Mouse (Mus musculus) midbrain, embryonic 11.5 days (tissue): Measurements from ENCODE around the gene Fbxo30. TPM values are rescaled to one million over a fixed set of nuclear protein-coding genes. Genes with fewer than 3 reads are reported as not detected.

Experiments
- ATAC-seq: fragments of 200-750 bp; cut with Nextera tagmentation; 2 replicates; pipeline ENCODE4 v1.8.0; 2017; ENCODE audit warnings: moderate TSS enrichment, moderate library complexity; ENCODE audit not compliant: low FRiP score
- DNase-seq: peaks from one replicate; pipeline ENCODE4 v3.0.0; 2015; ENCODE audit warnings: low spot score; ENCODE audit errors: missing footprints
- H3K27ac ChIP-seq: fragments of 300-500 bp; sonication (generic); 2 replicates; pipeline ENCODE4 v1.5.1; 2014; ENCODE audit warnings: low read depth, low read length
- H3K27me3 ChIP-seq: fragments of 300-500 bp; sonication (generic); 2 replicates; pipeline ENCODE4 v1.6.1; 2014; ENCODE audit warnings: mild to moderate bottlenecking, low read length, moderate library complexity, mixed read lengths; ENCODE audit not compliant: control insufficient read depth, insufficient read depth
- H3K36me3 ChIP-seq: fragments of 300-500 bp; sonication (generic); 2 replicates; pipeline ENCODE4 v1.6.1; 2014; ENCODE audit warnings: mild to moderate bottlenecking, low read length, moderate library complexity, mixed read lengths; ENCODE audit not compliant: control insufficient read depth, insufficient read depth
- H3K4me1 ChIP-seq: fragments of 300-500 bp; sonication (generic); 2 replicates; pipeline ENCODE4 v1.6.1; 2014; ENCODE audit warnings: low read length; ENCODE audit not compliant: control insufficient read depth, insufficient read depth
- H3K4me2 ChIP-seq: fragments of 300-500 bp; sonication (generic); 2 replicates; pipeline ENCODE4 v1.6.1; 2014; ENCODE audit warnings: mild to moderate bottlenecking, moderate library complexity
- H3K4me3 ChIP-seq: fragments of 300-500 bp; sonication (generic); 2 replicates; pipeline ENCODE4 v1.5.1; 2014; ENCODE audit warnings: low read depth, low read length
- H3K9ac ChIP-seq: fragments of 300-500 bp; sonication (generic); 2 replicates; pipeline ENCODE4 v1.6.1; 2014; ENCODE audit warnings: low read length
- H3K9me3 ChIP-seq: fragments of 300-500 bp; sonication (generic); 2 replicates; pipeline ENCODE4 v1.6.1; 2016; ENCODE audit warnings: low read length; ENCODE audit not compliant: control insufficient read depth
- WGBS: fragments of 180-500 bp; shearing (Covaris S2); extraction: QIAGEN DNeasy Blood & Tissue Kit; methylation state at CpG from one replicate; pipeline ENCODE4 v1.1.7; 2014; 5-methylcytosine and 5-hydroxymethylcytosine counted together
- polyA plus RNA-seq: library from polyadenylated mRNA; unstranded; fragments of >200 nt; fragmentation: Nextera tagmentation; extraction: Ambion mirVana; gene quantifications from 2 replicates; pipeline ENCODE4 v1.2.1, GENCODE M21; 2014

Gene Fbxo30
- polyA plus RNA-seq, 1 experiment from 2014 or later: 40.9 TPM

DNA sequence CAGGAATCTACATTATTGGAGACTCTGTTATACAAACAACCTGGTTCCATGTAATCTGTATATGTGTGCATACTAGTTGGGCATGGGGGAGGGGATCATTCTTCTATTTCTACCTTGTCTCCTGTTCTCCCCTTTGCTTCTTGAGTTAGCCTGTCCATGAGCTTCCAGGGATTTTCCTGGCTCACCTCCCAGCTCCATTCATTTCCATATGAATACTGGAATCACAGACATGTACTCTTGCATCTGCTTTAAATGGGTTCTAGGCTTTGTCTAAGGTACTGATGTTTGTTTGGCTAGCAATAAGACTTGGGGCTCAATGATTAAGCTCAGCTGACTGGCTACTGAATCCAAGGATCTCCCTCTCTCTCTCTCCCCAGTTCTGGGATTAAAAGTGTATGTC, 12.0 kb upstream of the Fbxo30 start:
- Histone ChIP-seq H3K4me1 (no peaks in the 10 kb centered on the region), H3K36me3 (no peaks in the 10 kb centered on the region), H3K4me3 (no peak overlapping the region), H3K4me2 (no peak overlapping the region), H3K27ac (no peak overlapping the region), H3K9ac (no peak overlapping the region), H3K9me3 (no peaks in the 10 kb centered on the region), H3K27me3 (no peaks in the 10 kb centered on the region)
- DNase-seq (no peak), ATAC-seq (no peak)

- H3K4me3 ChIP-seq: no peak overlapping the region
- WGBS: 47% methylated on average over 1 of the region's 1 CpGs
Measured at GRCm38 (mm10) chr10:11274431-11274830, 6.7 kb upstream of the Fbxo30 start.

DNA sequence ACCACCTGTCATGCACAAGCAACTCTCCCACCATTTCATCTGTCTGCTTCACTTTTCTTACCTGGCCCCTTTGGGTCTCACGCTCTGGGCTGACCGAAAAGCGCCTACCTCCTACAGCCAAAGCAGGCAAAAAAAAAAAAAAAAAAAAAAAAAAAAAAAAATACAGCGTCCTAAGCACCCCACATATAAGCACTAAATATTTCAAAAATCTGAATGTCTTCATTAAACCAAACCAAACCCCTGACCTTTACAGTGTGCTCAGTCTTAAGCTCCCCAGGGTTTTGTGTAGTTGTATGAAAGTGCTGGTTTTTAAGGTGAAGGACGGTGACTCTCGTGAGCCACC, 924 bp upstream of the Fbxo30 start:
- DNase-seq: no peak
- ATAC-seq: no peak
- peak overlapping the region; percentile 74 for H3K4me3 ChIP-seq
- peak overlapping the region; percentile 95 for H3K27ac ChIP-seq
- peak overlapping the region; percentile 72 for H3K4me2 ChIP-seq
- H3K36me3 ChIP-seq: no peaks in the 10 kb centered on the region
- 9% methylated on average over 6 of the region's 6 CpGs for WGBS
- no peaks in the 10 kb centered on the region for H3K9me3 ChIP-seq
- H3K27me3 ChIP-seq: no peaks in the 10 kb centered on the region
- peak overlapping the region; percentile 88 for H3K9ac ChIP-seq
- H3K4me1 ChIP-seq: 0 out of 2 replicates have a peak, but pooled peaks cover 2% of the 10 kb centered on the region

More at GRCm38 (mm10) chr10:11274431-11274830, 6.7 kb upstream of the Fbxo30 start:
- Histone ChIP-seq H3K9me3 (no peaks in the 10 kb centered on the region), H3K9ac (no peak overlapping the region), H3K27ac (no peak overlapping the region), H3K4me1 (no peaks in the 10 kb centered on the region), H3K4me2 (no peak overlapping the region), H3K27me3 (no peaks in the 10 kb centered on the region), H3K36me3 (no peaks in the 10 kb centered on the region)
- ATAC-seq (no peak), DNase-seq (no peak)

- Histone ChIP-seq H3K4me2 (peak overlapping the region; percentile 72), H3K36me3 (no peaks in the 10 kb centered on the region), H3K27me3 (no peaks in the 10 kb centered on the region), H3K27ac (peak overlapping the region; percentile 95), H3K9ac (peak overlapping the region; percentile 88), H3K4me1 (0 out of 2 replicates have a peak, but pooled peaks cover 2% of the 10 kb centered on the region), H3K9me3 (no peaks in the 10 kb centered on the region), H3K4me3 (peak overlapping the region; percentile 74)
- DNase-seq: peak; percentile 98
- under 1% methylated on average over 46 of the region's 68 CpGs for whole genome bisulfite sequencing
- peak; percentile 75 for ATAC-seq
Measured at GRCm38 (mm10) chr10:11281498-11282305, 572 bp downstream of the Fbxo30 start.

GRCm38 (mm10) chr10:11282306-11282631, 1.1 kb downstream of the Fbxo30 start:
- ATAC-seq: no peak
- peak overlapping the region; percentile 74 for H3K4me3 ChIP-seq
- peak overlapping the region; percentile 72 for H3K4me2 ChIP-seq
- peak overlapping the region; percentile 88 for H3K9ac ChIP-seq
- H3K9me3 ChIP-seq: no peaks in the 10 kb centered on the region
- H3K27me3 ChIP-seq: no peaks in the 10 kb centered on the region
- H3K36me3 ChIP-seq: no peaks in the 10 kb centered on the region
- 1% methylated on average over 4 of the region's 4 CpGs for WGBS
- peak; percentile 89 for DNase-seq
- 0 out of 2 replicates have a peak, but pooled peaks cover 2% of the 10 kb centered on the region for H3K4me1 ChIP-seq
- peak overlapping the region; percentile 95 for H3K27ac ChIP-seq

DNA sequence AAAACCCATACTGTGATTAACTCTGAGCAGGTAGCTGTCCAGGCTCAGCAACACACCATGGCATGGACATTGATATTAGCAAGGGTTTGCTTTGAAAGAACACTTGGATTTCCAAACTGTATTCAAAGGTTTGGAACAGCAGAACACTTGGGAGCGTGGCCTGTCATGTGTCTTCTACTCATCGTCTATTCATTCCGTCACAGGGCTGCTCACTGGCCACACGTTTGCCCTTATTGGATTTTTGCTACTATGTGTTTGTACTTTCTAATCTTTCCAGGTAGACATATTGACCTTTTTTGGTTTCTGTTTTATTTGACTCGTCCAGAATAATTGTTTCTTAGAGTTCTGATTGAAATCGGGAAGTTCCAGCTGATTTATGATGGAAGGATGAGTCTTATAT, 17.3 kb downstream of the Fbxo30 start:
- Histone ChIP-seq H3K4me2 (no peak overlapping the region), H3K4me1 (no peaks in the 10 kb centered on the region), H3K27ac (no peak overlapping the region), H3K4me3 (no peak overlapping the region), H3K9ac (no peak overlapping the region), H3K9me3 (no peaks in the 10 kb centered on the region), H3K27me3 (no peaks in the 10 kb centered on the region), H3K36me3 (peaks cover 3% of the 10 kb centered on the region; the same call in 1 of the 2 replicates)
- WGBS: 95% methylated on average over 6 of the region's 6 CpGs
- DNase-seq (peak; percentile 68), ATAC-seq (no peak)

- no peak for ATAC-seq
Measured at GRCm38 (mm10) chr10:11305365-11306053, 24.4 kb downstream of the Fbxo30 start.

DNA sequence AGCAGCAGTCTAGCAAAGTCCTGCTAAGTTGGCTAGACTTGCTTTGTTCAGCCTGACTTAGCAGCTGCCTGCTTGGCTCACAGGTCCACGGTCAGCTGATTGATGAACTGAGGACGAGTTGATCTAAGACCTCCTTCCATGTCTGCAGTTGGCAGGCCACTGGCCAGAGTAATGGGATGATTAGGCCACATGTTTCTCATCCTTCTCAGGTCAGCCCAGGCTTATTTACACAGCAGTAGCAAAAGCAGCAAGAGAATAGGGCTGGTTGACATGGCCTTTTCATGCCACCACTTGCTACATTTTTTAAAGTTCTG, 24.9 kb downstream of the Fbxo30 start:
- WGBS: 70% methylated on average over 2 of the region's 2 CpGs
- H3K9ac ChIP-seq: no peak overlapping the region
- H3K9me3 ChIP-seq: no peaks in the 10 kb centered on the region
- H3K27me3 ChIP-seq: no peaks in the 10 kb centered on the region
- no peak overlapping the region for H3K4me3 ChIP-seq
- H3K4me1 ChIP-seq: no peaks in the 10 kb centered on the region
- no peak overlapping the region for H3K4me2 ChIP-seq
- DNase-seq (peak; percentile 21), ATAC-seq (no peak)
- H3K36me3 ChIP-seq: no peaks in the 10 kb centered on the region; the same call in 1 of the 2 replicates
- H3K27ac ChIP-seq: no peak overlapping the region

More at GRCm38 (mm10) chr10:11305365-11306053, 24.4 kb downstream of the Fbxo30 start:
- Histone ChIP-seq H3K4me1 (no peaks in the 10 kb centered on the region), H3K27me3 (no peaks in the 10 kb centered on the region), H3K36me3 (no peaks in the 10 kb centered on the region; the same call in 1 of the 2 replicates), H3K27ac (no peak overlapping the region), H3K9me3 (no peaks in the 10 kb centered on the region), H3K4me2 (no peak overlapping the region), H3K9ac (no peak overlapping the region), H3K4me3 (no peak overlapping the region)
- 89% methylated on average over 9 of the region's 9 CpGs for WGBS
- DNase-seq: peak; percentile 69

- Histone ChIP-seq H3K4me2 (no peak overlapping the region), H3K4me1 (no peaks in the 10 kb centered on the region)
- WGBS: 100% methylated on average over 1 of the region's 1 CpGs
Measured at GRCm38 (mm10) chr10:11309866-11310265, 28.7 kb downstream of the Fbxo30 start.

More at GRCm38 (mm10) chr10:11309866-11310265, 28.7 kb downstream of the Fbxo30 start:
- Histone ChIP-seq H3K27me3 (no peaks in the 10 kb centered on the region), H3K4me3 (no peak overlapping the region), H3K9me3 (no peaks in the 10 kb centered on the region), H3K9ac (no peak overlapping the region), H3K36me3 (no peaks in the 10 kb centered on the region; the same call in 1 of the 2 replicates), H3K27ac (no peak overlapping the region)
- no peak for DNase-seq
- no peak for ATAC-seq
